Mouse (Mus musculus) forebrain, embryonic 11.5 days (tissue): ENCODE data around the gene Galnt6. TPM values are rescaled to one million over a fixed set of nuclear protein-coding genes. Genes with fewer than 3 reads are reported as not detected.
A peak's percentile ranks its signal among the peaks of the same experiment; 100 is the strongest.

Experiments used
- ATAC-seq: fragments of 200-750 bp; cut with Nextera tagmentation; replicated peaks from 2 replicates; pipeline ENCODE4 v1.8.0; 2017; ENCODE audit warnings: moderate TSS enrichment; ENCODE audit not compliant: low FRiP score
- DNase-seq: peaks from one replicate; pipeline ENCODE4 v3.0.0-alpha.2; 2017; ENCODE audit warnings: low spot score
- H3K27ac ChIP-seq: fragments of 300-500 bp; sonication (generic); 2 replicates; pipeline ENCODE4 v1.5.1; 2014; ENCODE audit warnings: low read depth, low read length
- H3K27me3 ChIP-seq: fragments of 300-500 bp; sonication (generic); 2 replicates; pipeline ENCODE4 v1.6.1; 2014; ENCODE audit warnings: mild to moderate bottlenecking, low read length, mixed read lengths; ENCODE audit not compliant: control insufficient read depth, insufficient read depth
- H3K36me3 ChIP-seq: fragments of 300-500 bp; sonication (generic); 2 replicates; pipeline ENCODE4 v1.6.1; 2014; ENCODE audit warnings: mild to moderate bottlenecking, low read length, moderate library complexity, mixed read lengths; ENCODE audit not compliant: control insufficient read depth, insufficient read depth
- H3K4me1 ChIP-seq: fragments of 300-500 bp; sonication (generic); replicated peaks from 2 replicates; pipeline ENCODE4 v1.6.1; 2014; ENCODE audit warnings: low read length, mixed read lengths; ENCODE audit not compliant: control insufficient read depth, insufficient read depth
- H3K4me2 ChIP-seq: fragments of 300-500 bp; sonication (generic); 2 replicates; pipeline ENCODE4 v1.6.1; 2014; ENCODE audit warnings: low read depth, mild to moderate bottlenecking, low read length, moderate library complexity, mixed read lengths; ENCODE audit not compliant: severe bottlenecking
- H3K4me3 ChIP-seq: fragments of 300-500 bp; sonication (generic); 2 replicates; pipeline ENCODE4 v1.5.1; 2014; ENCODE audit warnings: low read depth, low read length
- H3K9ac ChIP-seq: fragments of 300-500 bp; sonication (generic); 2 replicates; pipeline ENCODE4 v1.6.1; 2014; ENCODE audit warnings: low read length
- H3K9me3 ChIP-seq: fragments of 300-500 bp; sonication (generic); 2 replicates; pipeline ENCODE4 v1.6.1; 2016; ENCODE audit warnings: low read length, mixed read lengths; ENCODE audit not compliant: control insufficient read depth
- WGBS: fragments of 180-500 bp; shearing (Covaris S2); extraction: QIAGEN DNeasy Blood & Tissue Kit; methylation state at CpG from one replicate; pipeline ENCODE4 v1.1.7; 2014; 5-methylcytosine and 5-hydroxymethylcytosine counted together
- polyA plus RNA-seq: library from polyadenylated mRNA; unstranded; fragments of >200 nt; fragmentation: Nextera tagmentation; extraction: Ambion mirVana; gene quantifications from 2 replicates; pipeline ENCODE4 v1.2.1, GENCODE M21; 2014

Galnt6 gene
- polyA plus RNA-seq, 1 experiment from 2014 or later = 0.20 TPM

- no peak for ATAC-seq
- 85% methylated on average over 8 of the region's 8 CpGs for WGBS
- no peak within 1 kb of the TSS for H3K9ac ChIP-seq
Measured at GRCm38 (mm10) chr15:100687430-100687971, 41.7 kb downstream of the Galnt6 start, which contains the start of gene Cela1. Gene Cela1, minus strand, starts transcription at chr15:100687921.

GRCm38 (mm10) chr15:100686989-100687388 lies 42.2 kb downstream of the Galnt6 start:
- Histone ChIP-seq H3K36me3 (no peaks in the 10 kb centered on the region), H3K4me2 (no peak overlapping the region), H3K4me1 (no peaks in the 10 kb centered on the region), H3K9ac (no peak overlapping the region), H3K9me3 (peaks cover 7% of the 10 kb centered on the region; the same call in 1 of the 2 replicates), H3K4me3 (no peak overlapping the region), H3K27me3 (no peaks in the 10 kb centered on the region), H3K27ac (no peak overlapping the region)
- no peak for DNase-seq
- no peak for ATAC-seq
- WGBS = 67% methylated on average over 12 of the region's 12 CpGs

More at GRCm38 (mm10) chr15:100687430-100687971, 41.7 kb downstream of the Galnt6 start, which contains the start of gene Cela1:
- Histone ChIP-seq H3K27me3 (no peaks in the 10 kb centered on the region), H3K4me3 (no peak within 1 kb of the TSS), H3K27ac (no peak within 1 kb of the TSS), H3K4me1 (no peaks in the 10 kb centered on the region), H3K9me3 (peaks cover 7% of the 10 kb centered on the region; the same call in 1 of the 2 replicates), H3K4me2 (no peak within 1 kb of the TSS), H3K36me3 (no peaks in the 10 kb centered on the region)
- DNase-seq = no peak

- ATAC-seq = no peak
- 82% methylated on average over 6 of the region's 6 CpGs for WGBS
- H3K9ac ChIP-seq = no peak overlapping the region
Measured at GRCm38 (mm10) chr15:100686434-100686833, 42.7 kb downstream of the Galnt6 start.

GRCm38 (mm10) chr15:100685849-100686248 lies 43.3 kb downstream of the Galnt6 start:
- no peak overlapping the region for H3K9ac ChIP-seq
- no peak overlapping the region for H3K4me2 ChIP-seq
- H3K4me1 ChIP-seq = no peaks in the 10 kb centered on the region
- DNase-seq = no peak
- H3K9me3 ChIP-seq = peaks cover 6% of the 10 kb centered on the region; the same call in 1 of the 2 replicates
- no peak for ATAC-seq
- H3K27ac ChIP-seq = no peak overlapping the region
- 90% methylated on average over 8 of the region's 8 CpGs for WGBS
- H3K4me3 ChIP-seq = no peak overlapping the region
- no peaks in the 10 kb centered on the region for H3K36me3 ChIP-seq
- H3K27me3 ChIP-seq = no peaks in the 10 kb centered on the region

More at GRCm38 (mm10) chr15:100686434-100686833, 42.7 kb downstream of the Galnt6 start:
- Histone ChIP-seq H3K27me3 (no peaks in the 10 kb centered on the region), H3K4me2 (no peak overlapping the region), H3K36me3 (no peaks in the 10 kb centered on the region), H3K9me3 (peaks cover 7% of the 10 kb centered on the region; the same call in 1 of the 2 replicates), H3K27ac (no peak overlapping the region), H3K4me1 (no peaks in the 10 kb centered on the region), H3K4me3 (no peak overlapping the region)
- DNase-seq = no peak

GRCm38 (mm10) chr15:100685255-100685654 lies 43.9 kb downstream of the Galnt6 start:
- H3K4me2 ChIP-seq = no peak overlapping the region
- DNase-seq (no peak), ATAC-seq (no peak)
- peaks cover under 1% of the 10 kb centered on the region; the same call in 1 of the 2 replicates for H3K9me3 ChIP-seq
- no peak overlapping the region for H3K9ac ChIP-seq
- H3K4me1 ChIP-seq = no peaks in the 10 kb centered on the region
- no peaks in the 10 kb centered on the region for H3K36me3 ChIP-seq
- 21% methylated on average over 13 of the region's 13 CpGs for WGBS
- no peak overlapping the region for H3K27ac ChIP-seq
- H3K27me3 ChIP-seq = no peaks in the 10 kb centered on the region
- no peak overlapping the region for H3K4me3 ChIP-seq

- Histone ChIP-seq H3K9me3 (no peaks in the 10 kb centered on the region), H3K9ac (no peak overlapping the region), H3K27me3 (no peaks in the 10 kb centered on the region), H3K4me1 (no peaks in the 10 kb centered on the region), H3K27ac (no peak overlapping the region), H3K4me2 (no peak overlapping the region), H3K36me3 (no peaks in the 10 kb centered on the region), H3K4me3 (no peak overlapping the region)
- WGBS = 69% methylated on average over 10 of the region's 10 CpGs
- DNase-seq (no peak), ATAC-seq (no peak)
Measured at GRCm38 (mm10) chr15:100684450-100684849, 44.7 kb downstream of the Galnt6 start.

- Histone ChIP-seq H3K9me3 (no peaks in the 10 kb centered on the region), H3K4me2 (no peak overlapping the region), H3K4me1 (no peaks in the 10 kb centered on the region), H3K27me3 (no peaks in the 10 kb centered on the region), H3K27ac (no peak overlapping the region), H3K36me3 (no peaks in the 10 kb centered on the region), H3K4me3 (no peak overlapping the region), H3K9ac (no peak overlapping the region)
- no peak for ATAC-seq
- DNase-seq = peak; percentile 88
- WGBS = 50% methylated on average over 2 of the region's 2 CpGs
Measured at GRCm38 (mm10) chr15:100683041-100683440, 46.1 kb downstream of the Galnt6 start.

GRCm38 (mm10) chr15:100681770-100682169 lies 47.4 kb downstream of the Galnt6 start:
- no peak overlapping the region for H3K4me3 ChIP-seq
- no peaks in the 10 kb centered on the region for H3K27me3 ChIP-seq
- H3K36me3 ChIP-seq = no peaks in the 10 kb centered on the region
- H3K4me2 ChIP-seq = no peak overlapping the region
- no peak overlapping the region for H3K27ac ChIP-seq
- no peaks in the 10 kb centered on the region for H3K4me1 ChIP-seq
- ATAC-seq = no peak
- H3K9me3 ChIP-seq = no peaks in the 10 kb centered on the region
- H3K9ac ChIP-seq = no peak overlapping the region
- no peak for DNase-seq
- WGBS = 27% methylated on average over 7 of the region's 7 CpGs

- no peak for ATAC-seq
- 71% methylated on average over 3 of the region's 3 CpGs for WGBS
Measured at GRCm38 (mm10) chr15:100680381-100680780, 48.8 kb downstream of the Galnt6 start.

More at GRCm38 (mm10) chr15:100680381-100680780, 48.8 kb downstream of the Galnt6 start:
- Histone ChIP-seq H3K27me3 (no peaks in the 10 kb centered on the region), H3K9ac (no peak overlapping the region), H3K36me3 (no peaks in the 10 kb centered on the region), H3K9me3 (no peaks in the 10 kb centered on the region), H3K4me2 (no peak overlapping the region), H3K4me3 (no peak overlapping the region), H3K4me1 (no peaks in the 10 kb centered on the region), H3K27ac (no peak overlapping the region)
- DNase-seq = no peak
